Mouse (Mus musculus): ENCODE results near the gene Clcn6. TPM values are rescaled to one million over a fixed set of nuclear protein-coding genes. Genes with fewer than 3 reads are reported as not detected.

Gene Clcn6
- polyA plus RNA-seq, 1 experiment: 0.11 TPM

GRCm38 (mm10) chr4:147962781-147963180 is 75.8 kb downstream of the Clcn6 start:
- H3K36me3 ChIP-seq (ENCODE audit: control insufficient read depth): no peaks in the 10 kb centered on the region
- H3K4me1 ChIP-seq (ENCODE audit: control insufficient read depth): no peaks in the 10 kb centered on the region
- no peaks in the 10 kb centered on the region for H3K27me3 ChIP-seq (ENCODE audit: control insufficient read depth)
- no peaks in the 10 kb centered on the region for H3K9me3 ChIP-seq (ENCODE audit: control insufficient read depth, low read length)
- H3K4me3 ChIP-seq (replicated peaks): no peak overlapping the region
- TF ChIP-seq TAL1 (IDR thresholded peaks at IDR 0.05; ENCODE audit: low read length) (no peak), GATA1 (IDR thresholded peaks at IDR 0.05; ENCODE audit: low read length) (no peak)

- no peaks in the 10 kb centered on the region for H3K9me3 ChIP-seq (ENCODE audit: control insufficient read depth, low read length)
- H3K27me3 ChIP-seq (ENCODE audit: control insufficient read depth): no peaks in the 10 kb centered on the region
- no peak overlapping the region for H3K4me3 ChIP-seq (replicated peaks)
- H3K36me3 ChIP-seq (ENCODE audit: control insufficient read depth): no peaks in the 10 kb centered on the region
- no peaks in the 10 kb centered on the region for H3K4me1 ChIP-seq (ENCODE audit: control insufficient read depth)
- no peak for TF ChIP-seq TAL1 (IDR thresholded peaks at IDR 0.05; ENCODE audit: low read length)
- no peak for TF ChIP-seq GATA1 (IDR thresholded peaks at IDR 0.05; ENCODE audit: low read length)
Observed at GRCm38 (mm10) chr4:147959881-147960831, 78.5 kb downstream of the Clcn6 start.

- H3K27me3 ChIP-seq (ENCODE audit: control insufficient read depth): no peaks in the 10 kb centered on the region
- H3K4me3 ChIP-seq (replicated peaks): no peak overlapping the region
- no peak for TF ChIP-seq GATA1 (IDR thresholded peaks at IDR 0.05; ENCODE audit: low read length)
- H3K36me3 ChIP-seq (ENCODE audit: control insufficient read depth): no peaks in the 10 kb centered on the region
- H3K4me1 ChIP-seq (ENCODE audit: control insufficient read depth): no peaks in the 10 kb centered on the region
- H3K9me3 ChIP-seq (ENCODE audit: control insufficient read depth, low read length): no peaks in the 10 kb centered on the region
Observed at GRCm38 (mm10) chr4:147957141-147957540, 81.5 kb downstream of the Clcn6 start.

Other genes with a start within 250 kb of the Clcn6 start
- gene Zfp984, start 229.0 kb downstream of the Clcn6 start, polyA plus RNA-seq (2012): not detected in 2 replicates
- gene Zfp933, start 190.5 kb downstream of the Clcn6 start, polyA plus RNA-seq (2012): 0.01 TPM in 1 of 2 replicates, not detected in the other
- 9.4 and 19.8 TPM in 2 replicates for gene Miip, start 170.0 kb downstream of the Clcn6 start, polyA plus RNA-seq (2012)
- not detected in 2 replicates for gene Fv1, start 169.8 kb downstream of the Clcn6 start, polyA plus RNA-seq (2012)
- 0.89 and 1.5 TPM in 2 replicates for gene Mfn2, start 134.1 kb downstream of the Clcn6 start, polyA plus RNA-seq (2012)
- 0.14 and 0.29 TPM in 2 replicates for gene Plod1, start 102.1 kb downstream of the Clcn6 start, polyA plus RNA-seq (2012)
- gene 2510039O18Rik, start 97.9 kb downstream of the Clcn6 start, polyA plus RNA-seq (2012): 5.7 and 5.9 TPM in 2 replicates
- gene Nppb, start 53.0 kb downstream of the Clcn6 start, polyA plus RNA-seq (2012): not detected in 2 replicates
- gene Nppa, start 38.1 kb downstream of the Clcn6 start, polyA plus RNA-seq (2012): not detected in 2 replicates
- 1.9 and 2.8 TPM in 2 replicates for gene Mthfr, start 256 bp upstream of the Clcn6 start, polyA plus RNA-seq (2012)
- gene Agtrap, start 49.2 kb upstream of the Clcn6 start, polyA plus RNA-seq (2012): 0.17 and 0.30 TPM in 2 replicates
- 2.9 and 3.8 TPM in 2 replicates for gene Mad2l2, start 91.6 kb upstream of the Clcn6 start, polyA plus RNA-seq (2012)
- 0.01 TPM in 1 of 2 replicates, not detected in the other for gene Draxin, start 91.9 kb upstream of the Clcn6 start, polyA plus RNA-seq (2012)
- 2.6 and 2.7 TPM in 2 replicates for gene Fbxo6, start 113.3 kb upstream of the Clcn6 start, polyA plus RNA-seq (2012)
- 0.08 and 0.09 TPM in 2 replicates for gene Fbxo44, start 121.7 kb upstream of the Clcn6 start, polyA plus RNA-seq (2012)
- not detected in 2 replicates for gene Fbxo2, start 121.8 kb upstream of the Clcn6 start, polyA plus RNA-seq (2012)
- gene Disp3, start 249.1 kb upstream of the Clcn6 start, polyA plus RNA-seq (2012): 0.01 TPM in 1 of 2 replicates, not detected in the other

Measured in erythroblast, embryonic 14.5 days (primary cell).